Mouse (Mus musculus): ENCODE results near the gene Epb41l4b. TPM values are rescaled to one million over a fixed set of nuclear protein-coding genes. Genes with fewer than 3 reads are reported as not detected.

Epb41l4b gene
- polyA plus RNA-seq, 1 experiment from 2014 or later, result 3.7 TPM

DNA sequence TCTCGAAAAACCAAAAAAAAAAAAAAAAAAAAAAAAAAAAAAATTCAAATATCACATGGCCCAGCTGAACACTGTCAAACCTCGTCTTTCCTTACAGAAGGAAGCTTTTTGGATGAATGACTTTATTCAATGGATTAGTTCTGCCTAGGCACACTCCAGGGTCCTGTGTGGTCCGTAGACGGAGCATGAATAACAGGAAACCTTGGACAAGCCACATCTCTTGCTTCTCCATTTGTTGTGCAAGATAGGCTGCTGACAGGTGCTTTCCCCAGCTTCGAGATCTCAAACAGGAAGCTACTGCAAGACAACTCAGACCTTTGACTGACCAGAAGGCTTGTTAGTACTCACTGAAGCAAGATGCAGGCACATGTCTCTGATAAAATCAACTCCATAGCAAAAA is 39.4 kb downstream of the Epb41l4b start:
- no peaks in the 10 kb centered on the region for H3K4me1 ChIP-seq
- WGBS, result 16% methylated on average over 5 of the region's 5 CpGs
- no peaks in the 10 kb centered on the region for H3K36me3 ChIP-seq (replicated peaks)
- H3K27me3 ChIP-seq (replicated peaks), result no peaks in the 10 kb centered on the region
- H3K9me3 ChIP-seq, result no peaks in the 10 kb centered on the region
- no peak for ATAC-seq (replicated peaks)
- H3K9ac ChIP-seq, result no peak overlapping the region
- no peak overlapping the region for H3K4me2 ChIP-seq
- H3K27ac ChIP-seq, result no peak overlapping the region
- no peak overlapping the region for H3K4me3 ChIP-seq

DNA sequence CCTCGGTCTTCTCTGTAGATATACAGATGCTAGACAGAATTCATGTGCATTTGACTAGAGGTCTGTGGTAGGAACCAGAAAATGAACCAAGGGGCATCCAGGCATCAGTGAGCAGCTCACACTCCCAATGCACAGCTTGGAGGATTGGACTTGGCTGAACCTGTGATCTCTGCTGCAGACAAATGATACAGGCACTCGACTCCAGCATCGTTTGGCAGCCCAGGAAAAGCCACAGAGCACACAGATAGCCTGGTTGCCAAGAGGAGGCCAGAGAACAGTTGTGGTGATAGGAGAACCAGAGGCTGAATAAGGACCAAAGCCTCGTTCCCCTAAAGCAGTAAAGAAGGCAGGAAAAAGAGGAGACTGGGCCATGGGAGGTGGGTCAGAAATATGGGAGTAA is 42.1 kb downstream of the Epb41l4b start:
- H3K9ac ChIP-seq, result no peak overlapping the region
- H3K4me2 ChIP-seq, result no peak overlapping the region
- no peaks in the 10 kb centered on the region for H3K36me3 ChIP-seq (replicated peaks)
- H3K27ac ChIP-seq, result no peak overlapping the region
- WGBS, result 78% methylated on average over 4 of the region's 4 CpGs
- peaks cover 1% of the 10 kb centered on the region for H3K4me1 ChIP-seq
- no peaks in the 10 kb centered on the region for H3K27me3 ChIP-seq (replicated peaks)
- ATAC-seq (replicated peaks), result no peak
- H3K4me3 ChIP-seq, result no peak overlapping the region
- H3K9me3 ChIP-seq, result no peaks in the 10 kb centered on the region

DNA sequence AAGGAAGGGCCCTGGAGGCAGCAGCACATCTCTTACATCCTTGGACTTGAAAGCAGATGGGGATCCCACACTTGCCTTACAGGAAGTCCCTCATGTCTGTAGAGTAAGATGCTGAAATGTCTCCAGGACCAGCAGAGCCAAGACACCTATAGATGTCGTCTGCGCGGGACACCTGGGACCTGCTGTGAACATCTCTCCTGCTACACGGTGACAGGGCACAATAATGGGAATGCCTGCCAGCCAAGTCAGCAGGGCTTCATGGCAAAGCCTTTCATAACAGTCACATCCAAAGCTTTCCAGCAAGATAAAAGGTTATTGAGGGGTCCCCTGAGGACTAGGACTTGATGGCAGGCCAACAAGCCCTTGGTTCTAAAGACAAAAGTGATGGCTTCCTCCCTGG is 45.8 kb downstream of the Epb41l4b start:
- Histone ChIP-seq H3K4me1 (peaks cover 9% of the 10 kb centered on the region), H3K4me3 (no peak overlapping the region), H3K27me3 (replicated peaks) (no peaks in the 10 kb centered on the region), H3K27ac (no peak overlapping the region), H3K9ac (no peak overlapping the region), H3K4me2 (no peak overlapping the region), H3K36me3 (replicated peaks) (no peaks in the 10 kb centered on the region), H3K9me3 (no peaks in the 10 kb centered on the region)
- no peak for ATAC-seq (replicated peaks)
- WGBS, result 90% methylated on average over 4 of the region's 4 CpGs

DNA sequence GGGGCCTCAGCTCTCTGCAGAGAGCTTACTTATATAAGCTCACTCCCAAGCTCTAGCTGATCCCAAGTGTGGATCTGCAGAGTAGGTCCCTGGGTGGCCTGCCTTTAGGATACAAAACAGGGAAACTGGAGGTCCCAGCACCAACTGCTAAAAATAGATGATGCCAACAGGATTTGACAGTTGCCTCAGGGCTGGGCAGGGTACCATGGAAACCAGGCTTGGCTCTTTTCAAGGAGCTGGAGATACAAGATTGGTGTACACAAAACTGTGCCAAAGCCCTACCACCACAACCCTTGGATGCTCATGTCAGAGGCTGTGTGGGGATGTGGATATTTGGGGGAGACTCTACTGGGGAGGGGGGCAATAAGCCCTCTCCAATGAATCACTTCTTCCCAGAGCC is 47.7 kb downstream of the Epb41l4b start:
- H3K4me3 ChIP-seq, result no peak overlapping the region
- peaks cover 21% of the 10 kb centered on the region for H3K4me1 ChIP-seq
- no peaks in the 10 kb centered on the region for H3K9me3 ChIP-seq
- no peaks in the 10 kb centered on the region for H3K36me3 ChIP-seq (replicated peaks)
- H3K9ac ChIP-seq, result no peak overlapping the region
- H3K27ac ChIP-seq, result 0 out of 2 replicates have a peak overlapping the region, but pooled peaks have one; percentile 17
- ATAC-seq (replicated peaks), result 0 out of 2 replicates have a peak, but pooled peaks have one; percentile 16
- H3K4me2 ChIP-seq, result no peak overlapping the region
- H3K27me3 ChIP-seq (replicated peaks), result no peaks in the 10 kb centered on the region

DNA sequence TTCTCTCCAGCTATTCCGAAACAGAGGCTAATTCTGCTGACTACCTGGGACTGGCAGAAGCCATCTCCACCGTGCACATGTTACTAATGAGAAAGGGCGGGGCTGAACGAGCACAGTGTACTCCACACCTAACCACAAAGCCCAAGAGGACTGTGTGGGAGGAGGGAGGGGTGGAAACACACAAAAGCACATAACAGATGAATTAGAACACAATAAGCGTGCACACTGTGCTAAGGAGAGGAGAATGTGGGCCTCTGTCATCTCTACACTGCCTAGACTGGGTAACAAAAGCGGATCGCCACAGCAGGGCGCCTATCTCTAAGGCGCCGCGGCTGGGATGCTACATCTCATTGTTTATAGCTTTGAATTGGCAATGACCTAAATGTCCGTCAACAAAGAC is 51.9 kb downstream of the Epb41l4b start:
- Histone ChIP-seq H3K4me1 (peaks cover 21% of the 10 kb centered on the region), H3K36me3 (replicated peaks) (no peaks in the 10 kb centered on the region), H3K27me3 (replicated peaks) (no peaks in the 10 kb centered on the region), H3K9ac (no peak overlapping the region), H3K4me3 (no peak overlapping the region), H3K27ac (peak overlapping the region; percentile 75), H3K4me2 (peak overlapping the region; percentile 20), H3K9me3 (no peaks in the 10 kb centered on the region)
- peak; percentile 89 for ATAC-seq (replicated peaks)
- 8% methylated on average over 12 of the region's 12 CpGs for WGBS

DNA sequence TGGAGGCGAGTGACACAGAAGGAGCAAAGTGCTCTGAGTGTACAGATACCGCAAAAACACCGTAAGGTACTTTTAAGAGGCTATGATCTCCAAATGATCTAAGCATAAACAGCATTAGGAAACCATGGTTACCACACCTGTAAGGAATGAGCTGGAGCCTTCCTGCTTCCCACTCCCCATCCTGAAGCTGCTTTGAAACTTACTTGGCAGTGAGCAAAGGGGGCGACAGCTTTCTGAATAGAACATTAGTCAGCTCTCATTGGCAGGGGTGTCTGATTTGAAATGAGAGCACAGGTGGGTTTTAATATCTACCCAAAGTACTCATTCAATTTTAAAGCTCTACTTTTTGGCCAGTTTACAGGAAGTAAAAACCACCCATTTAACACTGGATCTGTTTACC is 54.9 kb downstream of the Epb41l4b start:
- H3K4me1 ChIP-seq, result peaks cover 16% of the 10 kb centered on the region
- no peak overlapping the region for H3K9ac ChIP-seq
- H3K27ac ChIP-seq, result no peak overlapping the region
- 77% methylated on average over 4 of the region's 4 CpGs for WGBS
- no peak overlapping the region for H3K4me2 ChIP-seq
- no peaks in the 10 kb centered on the region for H3K27me3 ChIP-seq (replicated peaks)
- no peak for ATAC-seq (replicated peaks)
- no peaks in the 10 kb centered on the region for H3K36me3 ChIP-seq (replicated peaks)
- no peaks in the 10 kb centered on the region for H3K9me3 ChIP-seq
- no peak overlapping the region for H3K4me3 ChIP-seq

DNA sequence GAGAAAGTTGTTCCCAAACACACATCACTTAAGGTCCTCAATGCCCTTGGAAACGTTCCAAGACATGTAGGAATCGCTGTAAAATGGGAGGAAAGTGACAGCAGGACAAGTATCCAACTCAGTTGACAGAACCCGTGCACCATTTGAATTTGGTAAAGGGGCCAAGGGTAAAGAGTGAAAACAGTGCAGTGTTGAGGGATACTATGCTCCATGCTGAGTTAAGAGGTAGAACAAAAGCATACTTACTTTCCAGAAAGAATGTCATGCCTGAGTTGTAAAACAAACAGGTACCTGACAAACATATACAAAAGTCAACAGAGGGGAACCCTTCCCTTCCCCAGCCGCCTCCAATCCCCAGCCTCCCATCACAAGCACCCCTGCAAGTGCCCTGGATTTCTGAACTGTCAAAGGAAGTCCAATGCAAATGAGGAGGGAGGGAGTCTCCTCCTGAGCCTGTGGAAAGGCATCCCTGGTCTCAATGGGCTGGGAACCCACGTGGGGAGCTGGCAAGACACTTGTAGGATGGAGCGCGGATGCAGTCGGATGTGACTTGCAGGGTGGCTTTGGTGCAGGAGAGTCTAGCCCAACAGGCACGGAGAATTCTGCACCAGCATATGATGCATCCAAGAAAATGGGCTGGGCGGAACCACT is 57.4 kb downstream of the Epb41l4b start:
- H3K27ac ChIP-seq, result no peak overlapping the region
- ATAC-seq (replicated peaks), result no peak
- H3K4me2 ChIP-seq, result no peak overlapping the region
- H3K36me3 ChIP-seq (replicated peaks), result no peaks in the 10 kb centered on the region
- no peaks in the 10 kb centered on the region for H3K27me3 ChIP-seq (replicated peaks)
- no peaks in the 10 kb centered on the region for H3K9me3 ChIP-seq
- peaks cover 5% of the 10 kb centered on the region; the same call in 1 of the 2 replicates for H3K4me1 ChIP-seq
- no peak overlapping the region for H3K4me3 ChIP-seq
- 51% methylated on average over 10 of the region's 10 CpGs for WGBS
- no peak overlapping the region for H3K9ac ChIP-seq

DNA sequence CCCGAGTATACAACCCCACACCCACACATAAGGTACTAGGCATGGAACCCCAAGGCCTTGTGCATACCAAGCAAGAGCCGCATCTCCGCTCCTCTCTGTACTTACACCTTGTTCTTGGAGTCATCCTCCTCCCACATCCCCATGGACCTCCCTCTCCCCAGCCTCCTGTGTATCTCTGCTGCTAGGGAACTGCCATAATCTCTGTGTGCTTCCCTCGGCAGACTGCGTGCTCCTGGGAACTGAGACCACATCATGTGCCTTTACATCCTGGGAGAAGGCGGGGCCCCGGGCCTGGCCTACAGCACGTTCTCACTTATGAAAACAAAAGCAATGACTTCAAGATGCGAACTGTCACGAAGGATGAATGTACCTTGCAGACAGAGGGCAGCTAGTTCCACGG is 59.6 kb downstream of the Epb41l4b start:
- no peak overlapping the region for H3K4me2 ChIP-seq
- ATAC-seq (replicated peaks), result no peak
- H3K36me3 ChIP-seq (replicated peaks), result no peaks in the 10 kb centered on the region
- H3K4me3 ChIP-seq, result no peak overlapping the region
- no peak overlapping the region for H3K27ac ChIP-seq
- no peaks in the 10 kb centered on the region for H3K9me3 ChIP-seq
- peaks cover 5% of the 10 kb centered on the region; the same call in 1 of the 2 replicates for H3K4me1 ChIP-seq
- 82% methylated on average over 11 of the region's 11 CpGs for WGBS
- no peaks in the 10 kb centered on the region for H3K27me3 ChIP-seq (replicated peaks)
- H3K9ac ChIP-seq, result no peak overlapping the region

DNA sequence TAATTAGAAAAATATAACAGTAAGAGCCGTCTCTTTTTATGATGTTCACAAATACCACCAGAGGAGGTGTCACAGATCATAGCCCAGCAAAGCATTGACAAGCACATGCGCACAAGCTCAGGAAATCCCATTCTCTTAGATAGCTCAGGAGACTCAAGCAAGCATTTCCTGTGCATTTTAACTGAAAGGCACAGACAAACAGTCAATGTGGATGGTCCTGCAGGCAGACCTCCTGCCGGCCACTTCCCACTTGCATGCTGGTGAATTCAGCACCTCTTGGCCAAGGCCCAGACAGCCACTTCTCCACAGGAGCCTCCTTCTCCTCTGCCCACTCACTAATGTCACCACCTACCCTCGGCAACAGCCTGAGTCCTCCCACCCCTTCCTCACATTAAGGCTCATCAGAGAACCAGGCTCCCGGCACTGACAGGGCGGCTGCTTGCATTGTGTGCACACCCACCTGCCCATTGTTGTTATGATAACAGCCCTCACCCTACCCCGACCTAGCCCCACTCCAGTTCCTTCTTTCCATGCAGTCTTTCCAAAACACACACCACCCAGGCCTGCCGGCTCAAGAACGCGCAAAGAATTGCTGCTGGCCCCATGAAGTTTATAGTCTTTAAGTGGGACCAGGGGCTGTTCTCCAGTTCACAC is 60.3 kb downstream of the Epb41l4b start:
- H3K27me3 ChIP-seq (replicated peaks), result no peaks in the 10 kb centered on the region
- no peak overlapping the region for H3K9ac ChIP-seq
- no peak overlapping the region for H3K4me3 ChIP-seq
- no peaks in the 10 kb centered on the region for H3K36me3 ChIP-seq (replicated peaks)
- ATAC-seq (replicated peaks), result no peak
- 77% methylated on average over 10 of the region's 10 CpGs for WGBS
- peaks cover 5% of the 10 kb centered on the region; the same call in 1 of the 2 replicates for H3K4me1 ChIP-seq
- H3K27ac ChIP-seq, result no peak overlapping the region
- H3K9me3 ChIP-seq, result no peaks in the 10 kb centered on the region
- H3K4me2 ChIP-seq, result no peak overlapping the region

DNA sequence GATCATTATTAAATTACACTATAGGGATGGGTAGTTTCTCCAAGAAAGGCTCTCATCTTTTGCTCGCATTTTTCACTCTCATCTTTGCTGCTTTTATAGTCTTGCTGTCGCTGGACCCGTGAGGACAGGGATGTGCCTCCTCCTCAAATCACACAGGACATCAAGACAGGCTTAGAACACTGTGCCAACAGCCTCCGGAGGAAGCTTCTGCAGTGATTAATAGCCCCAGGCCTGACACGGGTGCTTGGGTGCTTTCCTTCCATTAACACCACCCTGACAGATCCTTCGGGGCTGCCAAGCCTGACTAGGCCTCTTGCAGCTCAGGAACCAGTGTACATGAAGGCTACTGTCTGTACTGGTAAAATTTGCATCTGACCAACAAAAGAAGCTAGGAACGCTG is 61.8 kb downstream of the Epb41l4b start:
- no peaks in the 10 kb centered on the region for H3K9me3 ChIP-seq
- H3K4me3 ChIP-seq, result no peak overlapping the region
- H3K9ac ChIP-seq, result no peak overlapping the region
- no peaks in the 10 kb centered on the region for H3K36me3 ChIP-seq (replicated peaks)
- WGBS, result 64% methylated on average over 7 of the region's 7 CpGs
- no peaks in the 10 kb centered on the region for H3K27me3 ChIP-seq (replicated peaks)
- no peak for ATAC-seq (replicated peaks)
- no peak overlapping the region for H3K27ac ChIP-seq
- H3K4me2 ChIP-seq, result no peak overlapping the region
- peaks cover 5% of the 10 kb centered on the region; the same call in 1 of the 2 replicates for H3K4me1 ChIP-seq

DNA sequence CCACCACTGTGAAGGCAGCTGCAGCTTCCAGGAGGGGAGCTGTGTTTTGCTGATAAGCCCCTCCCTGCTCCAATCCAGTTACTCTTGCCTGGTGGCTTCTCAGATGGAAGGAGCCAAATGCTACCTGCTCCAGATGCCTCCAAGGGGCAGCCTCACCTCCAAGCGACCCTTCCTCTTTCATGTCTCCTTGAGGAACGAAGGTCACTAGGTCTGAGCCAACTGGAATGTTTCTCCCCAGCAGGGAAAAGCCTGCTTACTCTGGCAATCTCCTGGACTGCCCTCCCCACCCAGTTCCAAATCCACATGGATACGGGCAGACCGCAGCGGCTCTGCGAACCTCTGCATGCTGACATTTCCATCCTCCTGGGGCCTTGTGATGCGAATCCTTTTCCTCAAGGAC is 69.4 kb downstream of the Epb41l4b start:
- ATAC-seq (replicated peaks), result no peak
- no peak overlapping the region for H3K9ac ChIP-seq
- H3K27ac ChIP-seq, result no peak overlapping the region

DNA sequence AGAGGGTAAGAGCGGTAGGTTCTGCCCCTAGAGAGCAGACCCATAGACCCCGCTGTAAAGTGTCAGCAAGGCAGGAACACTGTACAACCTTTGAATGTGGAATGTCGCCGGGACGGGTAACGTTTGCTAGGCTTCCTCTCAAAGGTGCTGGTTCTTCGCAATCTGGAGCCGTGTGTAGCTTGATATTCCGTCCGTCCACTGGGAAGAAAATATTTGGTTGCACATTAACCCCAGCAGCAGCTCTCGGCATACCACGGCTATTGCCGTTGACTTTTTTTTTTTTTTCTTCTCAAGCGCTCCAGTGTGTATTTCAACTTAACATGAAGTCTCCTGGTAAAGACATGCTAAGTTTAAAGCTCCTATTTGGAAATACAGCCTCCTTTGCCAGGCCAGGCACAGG is 70.1 kb downstream of the Epb41l4b start:
- WGBS, result 92% methylated on average over 14 of the region's 14 CpGs
- H3K27me3 ChIP-seq (replicated peaks), result no peaks in the 10 kb centered on the region
- peaks cover 3% of the 10 kb centered on the region; the same call in 1 of the 2 replicates for H3K4me1 ChIP-seq
- no peaks in the 10 kb centered on the region for H3K9me3 ChIP-seq
- ATAC-seq (replicated peaks), result no peak
- H3K36me3 ChIP-seq (replicated peaks), result no peaks in the 10 kb centered on the region
- H3K27ac ChIP-seq, result no peak overlapping the region
- H3K4me3 ChIP-seq, result no peak overlapping the region
- no peak overlapping the region for H3K9ac ChIP-seq
- no peak overlapping the region for H3K4me2 ChIP-seq

More for the DNA sequence above, 69.4 kb downstream of the Epb41l4b start:
- Histone ChIP-seq H3K9me3 (no peaks in the 10 kb centered on the region), H3K36me3 (replicated peaks) (no peaks in the 10 kb centered on the region), H3K4me1 (peaks cover 3% of the 10 kb centered on the region; the same call in 1 of the 2 replicates), H3K4me2 (no peak overlapping the region), H3K27me3 (replicated peaks) (no peaks in the 10 kb centered on the region), H3K4me3 (no peak overlapping the region)
- 71% methylated on average over 7 of the region's 7 CpGs for WGBS

DNA sequence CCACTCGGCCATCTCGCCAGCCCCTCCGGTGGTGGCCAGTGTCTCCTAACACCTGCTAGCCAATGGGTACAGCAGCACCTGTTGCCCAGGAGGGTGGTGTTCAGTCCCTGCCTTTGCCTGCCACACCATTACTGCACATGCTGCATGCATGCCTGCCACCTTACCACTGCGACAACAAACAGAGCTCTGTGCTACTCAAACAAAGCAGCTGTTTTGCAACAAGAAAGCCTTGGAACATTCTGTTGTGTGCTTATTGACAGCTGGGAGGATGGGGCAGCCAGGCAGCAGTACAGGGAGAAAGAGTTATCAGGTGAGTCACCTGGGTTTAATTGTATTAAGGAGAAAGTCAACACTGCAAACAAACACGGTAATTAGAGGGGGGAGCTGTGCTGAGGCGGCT is 72.6 kb downstream of the Epb41l4b start:
- Histone ChIP-seq H3K9me3 (no peaks in the 10 kb centered on the region), H3K9ac (no peak overlapping the region), H3K27me3 (replicated peaks) (no peaks in the 10 kb centered on the region), H3K4me2 (no peak overlapping the region), H3K4me3 (no peak overlapping the region), H3K4me1 (peaks cover 3% of the 10 kb centered on the region; the same call in 1 of the 2 replicates), H3K36me3 (replicated peaks) (no peaks in the 10 kb centered on the region), H3K27ac (no peak overlapping the region)
- WGBS, result 79% methylated on average over 6 of the region's 6 CpGs
- no peak for ATAC-seq (replicated peaks)
